Mouse (Mus musculus): ENCODE results near the gene Rft1. TPM values are rescaled to one million over a fixed set of nuclear protein-coding genes. Genes with fewer than 3 reads are reported as not detected.

Rft1 gene
- polyA plus RNA-seq, 1 experiment from 2014 or later = 14.7 TPM

DNA sequence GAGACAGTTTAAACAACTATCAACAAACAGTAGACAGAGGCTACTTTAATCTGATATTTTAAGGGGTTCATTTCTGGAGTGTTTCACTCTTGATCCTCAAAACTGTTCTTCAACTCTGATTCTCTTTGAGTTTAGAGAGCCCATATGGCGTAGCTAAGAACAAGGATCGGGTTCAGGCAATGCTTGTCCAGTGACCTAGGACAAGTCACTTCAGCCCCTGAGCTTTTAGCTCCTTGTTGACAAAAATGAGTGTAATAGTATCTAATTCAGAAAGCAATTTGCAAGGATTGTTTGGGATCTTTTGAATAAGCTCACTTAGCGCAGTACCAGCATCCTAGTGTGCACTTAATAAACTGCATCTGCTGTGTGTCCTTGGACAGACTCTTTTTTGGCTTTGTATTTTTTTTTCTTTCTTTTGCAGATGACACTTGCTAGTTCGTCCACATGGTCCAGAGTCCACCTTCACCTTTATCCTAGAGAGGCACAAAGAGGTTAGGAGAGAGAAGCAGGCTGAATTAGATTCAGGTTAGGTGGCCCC, 600 bp downstream of the Rft1 start:
- Histone ChIP-seq H3K4me2 (ENCODE audit: low read depth, low read length) (peak overlapping the region; percentile 73), H3K4me1 (ENCODE audit: control insufficient read depth, insufficient read depth, low read length) (peaks cover 5% of the 10 kb centered on the region), H3K9ac (ENCODE audit: low read depth, low read length) (peak overlapping the region; percentile 100), H3K27ac (ENCODE audit: low read length) (peak overlapping the region; percentile 89; the same call in 1 of the 2 replicates), H3K27me3 (replicated peaks; ENCODE audit: control insufficient read depth, insufficient read depth, low read length) (no peaks in the 10 kb centered on the region), H3K9me3 (ENCODE audit: control insufficient read depth, low read length) (no peaks in the 10 kb centered on the region), H3K36me3 (ENCODE audit: control insufficient read depth, insufficient read depth, low read length) (no peaks in the 10 kb centered on the region), H3K4me3 (ENCODE audit: low read length) (peak overlapping the region; percentile 94)
- peak; percentile 21; the same call in 1 of the 2 replicates for ATAC-seq
- 31% methylated on average over 4 of the region's 4 CpGs for WGBS

DNA sequence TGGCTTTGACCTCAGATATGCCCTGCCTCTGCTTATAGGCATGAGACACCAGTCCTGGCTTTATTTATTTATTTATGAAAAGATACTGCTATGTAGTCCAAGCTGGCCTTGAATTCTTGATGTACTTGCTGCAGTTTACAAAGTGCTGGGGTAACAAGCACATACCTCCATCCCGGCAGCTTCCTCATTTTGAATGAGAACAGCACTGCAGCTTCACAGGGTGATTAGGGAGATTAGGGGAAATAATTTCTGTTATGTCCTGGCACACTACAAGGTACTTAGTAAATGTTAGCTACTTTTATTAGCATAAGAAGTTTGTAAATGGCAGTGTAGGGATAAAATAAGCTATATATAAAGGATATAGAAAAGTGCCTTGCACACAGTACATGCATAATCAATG, 1.4 kb downstream of the Rft1 start:
- H3K27ac ChIP-seq (ENCODE audit: low read length) = no peak overlapping the region
- H3K36me3 ChIP-seq (ENCODE audit: control insufficient read depth, insufficient read depth, low read length) = no peaks in the 10 kb centered on the region
- no peak overlapping the region for H3K4me3 ChIP-seq (ENCODE audit: low read length)
- peaks cover 5% of the 10 kb centered on the region for H3K4me1 ChIP-seq (ENCODE audit: control insufficient read depth, insufficient read depth, low read length)
- H3K9ac ChIP-seq (ENCODE audit: low read depth, low read length) = no peak overlapping the region
- 78% methylated on average over 1 of the region's 1 CpGs for WGBS
- no peak overlapping the region for H3K4me2 ChIP-seq (ENCODE audit: low read depth, low read length)
- H3K27me3 ChIP-seq (replicated peaks; ENCODE audit: control insufficient read depth, insufficient read depth, low read length) = no peaks in the 10 kb centered on the region
- no peaks in the 10 kb centered on the region for H3K9me3 ChIP-seq (ENCODE audit: control insufficient read depth, low read length)
- ATAC-seq = no peak

DNA sequence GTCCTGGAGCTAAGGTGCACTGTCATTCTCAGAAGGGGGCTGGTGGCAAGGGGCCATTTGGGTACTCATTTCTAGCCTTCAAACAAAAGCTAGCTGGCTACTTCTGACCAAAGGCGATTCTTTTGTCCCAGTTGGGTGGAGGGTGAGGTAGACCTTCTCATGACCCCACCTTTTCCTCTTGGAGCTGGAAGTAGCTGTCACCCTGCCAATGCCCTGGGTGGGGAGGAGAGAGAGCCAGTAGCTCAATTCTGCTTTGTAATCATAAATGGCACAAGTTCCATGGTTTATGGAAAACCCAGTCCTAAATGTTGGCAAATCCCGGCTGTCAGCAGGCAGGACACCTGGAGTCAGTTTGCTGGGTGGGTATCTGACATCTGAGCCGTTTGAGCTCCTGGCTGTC, 11.9 kb downstream of the Rft1 start:
- Histone ChIP-seq H3K27me3 (replicated peaks; ENCODE audit: control insufficient read depth, insufficient read depth, low read length) (no peaks in the 10 kb centered on the region), H3K4me1 (ENCODE audit: control insufficient read depth, insufficient read depth, low read length) (no peaks in the 10 kb centered on the region), H3K36me3 (ENCODE audit: control insufficient read depth, insufficient read depth, low read length) (0 out of 2 replicates have a peak, but pooled peaks cover 8% of the 10 kb centered on the region), H3K9ac (ENCODE audit: low read depth, low read length) (no peak overlapping the region), H3K27ac (ENCODE audit: low read length) (no peak overlapping the region), H3K9me3 (ENCODE audit: control insufficient read depth, low read length) (no peaks in the 10 kb centered on the region), H3K4me3 (ENCODE audit: low read length) (no peak overlapping the region), H3K4me2 (ENCODE audit: low read depth, low read length) (no peak overlapping the region)
- 82% methylated on average over 3 of the region's 3 CpGs for WGBS
- ATAC-seq = no peak

DNA sequence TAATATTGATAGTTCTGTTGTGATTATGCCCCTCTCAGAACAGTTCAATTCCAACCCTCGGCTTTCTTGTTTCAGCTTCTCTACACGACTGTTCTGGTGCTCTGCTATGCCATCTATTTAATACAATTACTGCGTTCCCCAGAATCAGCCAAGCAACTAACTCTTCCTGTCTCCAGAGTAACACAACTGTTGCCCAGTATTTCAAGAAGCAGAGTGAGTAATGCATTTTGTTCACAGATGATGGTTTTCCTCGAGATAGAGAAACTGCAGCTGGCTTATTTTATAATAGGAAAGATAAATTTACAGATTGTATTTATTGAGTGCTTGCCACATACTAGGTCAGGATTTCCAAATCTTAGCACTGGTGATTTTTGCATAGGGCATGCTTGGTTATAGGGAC, 12.4 kb downstream of the Rft1 start:
- Histone ChIP-seq H3K9me3 (ENCODE audit: control insufficient read depth, low read length) (no peaks in the 10 kb centered on the region), H3K9ac (ENCODE audit: low read depth, low read length) (no peak overlapping the region), H3K4me3 (ENCODE audit: low read length) (no peak overlapping the region), H3K27me3 (replicated peaks; ENCODE audit: control insufficient read depth, insufficient read depth, low read length) (no peaks in the 10 kb centered on the region), H3K36me3 (ENCODE audit: control insufficient read depth, insufficient read depth, low read length) (0 out of 2 replicates have a peak, but pooled peaks cover 8% of the 10 kb centered on the region), H3K4me2 (ENCODE audit: low read depth, low read length) (no peak overlapping the region), H3K27ac (ENCODE audit: low read length) (no peak overlapping the region), H3K4me1 (ENCODE audit: control insufficient read depth, insufficient read depth, low read length) (no peaks in the 10 kb centered on the region)
- no peak for ATAC-seq
- 81% methylated on average over 4 of the region's 4 CpGs for WGBS

DNA sequence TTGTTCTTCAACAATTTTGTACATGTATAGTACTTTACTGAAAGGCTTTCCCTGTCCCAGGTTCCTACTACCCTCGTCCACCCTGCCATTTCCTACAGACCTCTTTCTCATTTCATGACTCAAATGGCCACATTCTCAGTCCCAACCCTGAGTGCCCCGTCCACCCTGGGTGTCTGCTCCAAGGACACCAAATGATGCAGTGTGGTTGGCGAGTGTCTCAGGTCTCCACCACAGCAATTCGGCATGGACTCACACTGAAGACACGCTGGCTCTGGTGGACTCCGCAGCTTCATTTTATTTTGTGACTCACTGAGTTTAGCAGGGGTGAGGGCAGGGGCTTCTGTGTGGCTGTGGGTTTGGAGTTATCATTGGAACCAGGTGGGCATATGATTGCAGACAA, 16.0 kb downstream of the Rft1 start:
- H3K36me3 ChIP-seq (ENCODE audit: control insufficient read depth, insufficient read depth, low read length) = 0 out of 2 replicates have a peak, but pooled peaks cover 8% of the 10 kb centered on the region
- no peak overlapping the region for H3K27ac ChIP-seq (ENCODE audit: low read length)
- H3K27me3 ChIP-seq (replicated peaks; ENCODE audit: control insufficient read depth, insufficient read depth, low read length) = no peaks in the 10 kb centered on the region
- no peak overlapping the region for H3K4me3 ChIP-seq (ENCODE audit: low read length)
- H3K9me3 ChIP-seq (ENCODE audit: control insufficient read depth, low read length) = no peaks in the 10 kb centered on the region
- WGBS = 94% methylated on average over 6 of the region's 6 CpGs
- H3K4me1 ChIP-seq (ENCODE audit: control insufficient read depth, insufficient read depth, low read length) = no peaks in the 10 kb centered on the region
- no peak for ATAC-seq
- no peak overlapping the region for H3K9ac ChIP-seq (ENCODE audit: low read depth, low read length)
- H3K4me2 ChIP-seq (ENCODE audit: low read depth, low read length) = no peak overlapping the region

DNA sequence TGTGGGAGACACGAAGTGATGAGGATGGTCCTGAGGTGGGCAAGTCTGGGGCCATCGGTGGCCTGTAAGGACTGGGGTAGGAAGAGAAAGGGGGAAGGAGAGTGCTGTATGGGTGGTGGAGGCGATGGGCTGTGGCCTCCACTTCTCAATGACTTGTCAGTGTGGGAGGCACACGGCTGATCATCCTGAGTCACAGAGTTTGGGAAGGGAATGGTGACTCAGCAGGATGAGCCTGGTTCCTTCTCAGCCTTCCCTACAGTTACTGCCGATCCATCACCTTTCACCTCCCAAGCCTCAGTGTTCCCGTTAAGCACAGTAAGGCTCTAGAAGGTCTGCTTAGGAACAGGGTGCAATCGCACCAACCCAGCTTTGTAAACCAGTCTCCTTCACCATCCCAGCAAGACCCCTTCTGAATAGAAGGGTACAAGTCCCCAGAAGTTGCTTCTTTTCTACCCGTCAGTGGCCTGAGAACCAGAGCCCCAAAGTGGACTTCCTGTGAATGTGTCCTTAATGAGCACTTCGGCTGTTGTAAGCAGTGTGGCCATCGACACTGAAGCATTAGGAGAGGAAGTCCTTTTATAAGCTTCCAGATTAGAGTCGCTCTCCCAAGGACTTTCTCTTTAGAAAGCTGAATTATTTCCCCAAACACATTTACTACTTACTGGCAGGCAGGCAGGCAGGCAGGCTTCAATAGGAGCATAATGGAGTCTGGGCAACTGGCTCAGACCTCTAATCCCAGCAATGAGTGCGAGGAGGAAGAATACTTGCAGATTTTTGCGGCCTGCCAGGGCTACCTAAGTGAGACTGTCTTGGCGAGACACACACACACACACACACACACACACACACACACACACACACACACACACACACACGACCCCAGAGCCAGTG, 17.2 kb downstream of the Rft1 start:
- ATAC-seq = peak; percentile 21; the same call in 1 of the 2 replicates
- Histone ChIP-seq H3K4me3 (ENCODE audit: low read length) (no peak overlapping the region), H3K4me1 (ENCODE audit: control insufficient read depth, insufficient read depth, low read length) (no peaks in the 10 kb centered on the region), H3K4me2 (ENCODE audit: low read depth, low read length) (no peak overlapping the region), H3K9me3 (ENCODE audit: control insufficient read depth, low read length) (no peaks in the 10 kb centered on the region), H3K27me3 (replicated peaks; ENCODE audit: control insufficient read depth, insufficient read depth, low read length) (no peaks in the 10 kb centered on the region), H3K9ac (ENCODE audit: low read depth, low read length) (no peak overlapping the region), H3K36me3 (ENCODE audit: control insufficient read depth, insufficient read depth, low read length) (0 out of 2 replicates have a peak, but pooled peaks cover 3% of the 10 kb centered on the region), H3K27ac (ENCODE audit: low read length) (0 out of 2 replicates have a peak overlapping the region, but pooled peaks have one; percentile 31)
- WGBS = 72% methylated on average over 15 of the region's 15 CpGs

DNA sequence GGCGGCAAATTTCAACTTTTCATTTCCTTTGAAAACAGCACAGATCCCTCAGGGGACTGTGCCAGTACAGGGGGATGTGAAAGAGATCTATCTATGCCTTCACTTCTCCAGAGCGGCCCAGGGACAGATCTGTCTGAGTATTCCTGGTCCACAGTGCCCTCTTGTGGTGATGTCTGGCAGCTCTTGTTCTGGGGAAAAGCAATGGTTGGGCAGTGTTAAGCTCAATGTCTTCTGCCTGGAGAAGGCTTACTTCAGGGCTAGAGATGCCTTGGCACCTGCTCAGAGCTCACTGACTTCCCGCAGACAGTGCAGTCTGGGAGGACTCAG, 17.8 kb downstream of the Rft1 start:
- Histone ChIP-seq H3K4me1 (ENCODE audit: control insufficient read depth, insufficient read depth, low read length) (no peaks in the 10 kb centered on the region), H3K9me3 (ENCODE audit: control insufficient read depth, low read length) (no peaks in the 10 kb centered on the region), H3K4me2 (ENCODE audit: low read depth, low read length) (no peak overlapping the region), H3K9ac (ENCODE audit: low read depth, low read length) (no peak overlapping the region), H3K36me3 (ENCODE audit: control insufficient read depth, insufficient read depth, low read length) (no peaks in the 10 kb centered on the region), H3K27me3 (replicated peaks; ENCODE audit: control insufficient read depth, insufficient read depth, low read length) (no peaks in the 10 kb centered on the region), H3K4me3 (ENCODE audit: low read length) (no peak overlapping the region), H3K27ac (ENCODE audit: low read length) (no peak overlapping the region)
- ATAC-seq = peak; percentile 89
- 3% methylated on average over 3 of the region's 3 CpGs for WGBS

DNA sequence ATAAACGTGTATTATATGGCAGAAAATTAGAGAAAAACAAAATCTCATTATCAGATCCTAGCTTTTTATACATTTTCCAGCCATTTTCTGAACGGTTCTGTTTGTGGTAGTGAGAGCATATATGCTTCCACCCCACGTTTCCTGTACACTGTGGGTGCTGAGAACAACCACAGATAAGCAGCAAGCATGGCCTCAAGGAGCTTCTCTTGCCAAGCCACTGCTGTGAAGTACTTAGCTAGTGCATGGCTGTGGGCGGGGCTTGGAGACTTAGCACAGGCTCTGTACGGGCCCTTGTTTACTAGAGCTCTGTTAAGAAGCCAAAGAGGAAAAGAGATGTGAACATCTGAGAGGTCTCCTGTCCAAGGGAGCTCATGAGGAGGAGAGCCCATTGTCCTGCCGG, 20.8 kb downstream of the Rft1 start:
- Histone ChIP-seq H3K9ac (ENCODE audit: low read depth, low read length) (no peak overlapping the region), H3K4me1 (ENCODE audit: control insufficient read depth, insufficient read depth, low read length) (no peaks in the 10 kb centered on the region), H3K27ac (ENCODE audit: low read length) (no peak overlapping the region), H3K27me3 (replicated peaks; ENCODE audit: control insufficient read depth, insufficient read depth, low read length) (no peaks in the 10 kb centered on the region), H3K9me3 (ENCODE audit: control insufficient read depth, low read length) (no peaks in the 10 kb centered on the region), H3K4me3 (ENCODE audit: low read length) (no peak overlapping the region), H3K4me2 (ENCODE audit: low read depth, low read length) (no peak overlapping the region), H3K36me3 (ENCODE audit: control insufficient read depth, insufficient read depth, low read length) (no peaks in the 10 kb centered on the region)
- WGBS = 69% methylated on average over 6 of the region's 6 CpGs
- ATAC-seq = no peak

DNA sequence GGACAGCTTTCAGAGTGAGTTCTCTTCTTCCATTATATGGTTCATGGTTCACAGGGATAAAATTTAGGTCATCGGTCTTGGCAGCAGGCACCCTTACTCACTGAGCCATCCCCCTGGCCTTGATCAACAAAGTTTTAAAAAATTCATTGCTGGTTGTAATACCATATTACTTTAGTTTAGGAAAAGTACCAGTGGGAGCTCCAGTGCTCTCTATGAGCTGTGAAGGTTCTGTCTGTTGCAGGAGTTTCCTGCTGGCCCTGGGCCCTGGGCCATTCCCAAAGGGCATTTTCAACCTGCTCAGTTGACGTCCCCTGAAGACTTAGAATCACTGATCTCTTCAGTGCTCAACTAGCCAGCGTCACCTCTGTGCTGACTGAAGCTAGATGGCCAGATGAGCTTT, 28.0 kb downstream of the Rft1 start:
- peaks cover 4% of the 10 kb centered on the region for H3K36me3 ChIP-seq (ENCODE audit: control insufficient read depth, insufficient read depth, low read length)
- no peak overlapping the region for H3K4me2 ChIP-seq (ENCODE audit: low read depth, low read length)
- H3K4me3 ChIP-seq (ENCODE audit: low read length) = no peak overlapping the region
- H3K9me3 ChIP-seq (ENCODE audit: control insufficient read depth, low read length) = no peaks in the 10 kb centered on the region
- no peaks in the 10 kb centered on the region for H3K27me3 ChIP-seq (replicated peaks; ENCODE audit: control insufficient read depth, insufficient read depth, low read length)
- 95% methylated on average over 3 of the region's 3 CpGs for WGBS
- ATAC-seq = no peak
- no peak overlapping the region for H3K9ac ChIP-seq (ENCODE audit: low read depth, low read length)
- H3K27ac ChIP-seq (ENCODE audit: low read length) = no peak overlapping the region
- no peaks in the 10 kb centered on the region for H3K4me1 ChIP-seq (ENCODE audit: control insufficient read depth, insufficient read depth, low read length)
